Mouse (Mus musculus) ovary, postnatal 10 days (tissue): ENCODE data around the gene Rapgef3.

Experiments used
- DNase-seq: peaks from one replicate; pipeline ENCODE4 v3.0.0; 2022; ENCODE audit warnings: low spot score

The Rapgef3 gene

GRCm38 (mm10) chr15:97746278-97746677 is 21.5 kb downstream of the Rapgef3 start:
- DNase-seq = no peak

DNA sequence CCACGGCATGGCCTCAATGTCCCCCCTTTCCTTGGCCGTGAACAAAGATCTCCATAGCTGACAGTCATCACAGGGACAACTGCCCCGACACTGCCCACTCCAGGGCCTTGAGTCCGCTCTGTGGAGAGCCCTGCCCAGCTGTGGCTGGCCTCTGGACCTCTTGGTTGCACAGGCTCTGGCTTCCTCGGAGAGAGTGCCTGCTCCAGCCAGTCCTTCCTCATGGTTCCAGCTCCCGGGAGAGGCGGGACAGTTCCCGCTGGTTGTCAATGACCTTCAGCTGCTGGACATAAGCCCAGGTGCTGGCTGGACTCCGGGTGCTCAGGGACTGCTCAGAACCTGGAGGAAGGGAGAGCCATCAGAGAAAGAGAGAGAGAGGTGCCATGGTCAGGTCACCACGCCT is 22.4 kb downstream of the Rapgef3 start:
- no peak for DNase-seq

GRCm38 (mm10) chr15:97744930-97745329 is 22.8 kb downstream of the Rapgef3 start:
- no peak for DNase-seq

DNA sequence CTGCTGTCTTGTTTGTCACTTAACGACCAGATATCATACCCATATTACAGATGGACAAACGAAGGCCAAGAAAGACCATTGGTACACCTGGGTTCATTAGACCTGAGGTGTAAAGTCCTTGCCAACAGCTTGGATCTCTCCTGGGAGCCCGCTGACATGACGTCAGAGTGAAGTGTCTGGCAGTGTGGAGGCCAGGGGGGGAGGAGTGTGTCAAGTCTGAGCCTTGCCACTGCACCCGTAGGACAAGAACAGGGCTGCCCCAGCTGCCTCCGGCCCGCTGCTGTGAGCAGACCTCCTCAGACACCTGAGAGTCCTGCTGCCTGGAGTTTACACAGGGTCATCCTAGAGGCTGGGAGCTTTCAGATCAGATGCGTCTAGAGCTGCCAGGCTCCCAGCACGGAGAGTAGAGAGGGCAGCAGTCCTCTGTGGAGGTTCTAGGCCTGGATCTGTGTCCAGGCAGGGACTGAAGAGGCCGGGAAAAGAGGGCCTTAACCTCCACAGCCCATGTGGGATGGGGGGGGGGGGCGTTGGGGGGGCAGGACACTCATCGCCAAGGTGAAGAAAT is 23.7 kb downstream of the Rapgef3 start:
- no peak for DNase-seq

DNA sequence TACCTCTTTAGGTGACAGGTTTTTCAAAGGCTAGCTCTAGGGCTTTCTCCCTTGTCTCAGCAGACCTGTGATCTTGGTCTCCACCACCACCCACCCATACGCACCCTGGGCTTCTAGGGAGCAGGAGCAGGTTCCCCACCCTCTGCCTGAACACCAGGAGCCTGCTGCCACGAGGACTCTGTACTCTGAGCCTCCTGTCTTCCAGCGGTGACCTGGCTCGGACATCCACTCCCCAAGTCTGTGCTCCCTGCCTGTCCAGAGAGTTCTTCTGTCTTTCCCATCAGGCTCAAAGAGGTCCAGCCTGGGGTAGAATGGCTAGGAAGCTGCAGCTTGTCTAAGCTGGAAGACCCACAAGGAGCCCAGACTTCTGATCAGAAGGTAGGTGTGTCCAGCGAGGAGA is 24.6 kb downstream of the Rapgef3 start:
- DNase-seq = no peak

GRCm38 (mm10) chr15:97742600-97742999 is 25.2 kb downstream of the Rapgef3 start:
- no peak for DNase-seq

DNA sequence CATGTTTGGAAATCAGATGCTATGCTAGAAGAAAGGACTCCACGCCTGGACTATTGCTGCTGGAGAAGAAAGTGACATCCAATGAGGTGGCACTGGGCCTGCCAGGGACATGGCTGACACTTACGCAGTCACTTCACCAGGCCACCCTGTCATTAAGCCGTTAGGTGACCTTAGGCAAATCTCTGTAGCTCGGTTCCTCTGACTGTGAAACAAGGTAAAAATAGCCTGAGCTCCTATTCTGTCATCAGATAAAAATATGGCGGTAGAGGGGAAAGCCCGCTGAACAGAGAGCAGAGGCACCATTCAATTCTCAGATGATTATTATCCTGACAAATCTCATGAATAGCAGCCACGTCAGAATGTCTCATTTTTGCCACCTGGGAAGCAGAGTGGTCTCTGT is 25.7 kb downstream of the Rapgef3 start:
- DNase-seq = no peak

DNA sequence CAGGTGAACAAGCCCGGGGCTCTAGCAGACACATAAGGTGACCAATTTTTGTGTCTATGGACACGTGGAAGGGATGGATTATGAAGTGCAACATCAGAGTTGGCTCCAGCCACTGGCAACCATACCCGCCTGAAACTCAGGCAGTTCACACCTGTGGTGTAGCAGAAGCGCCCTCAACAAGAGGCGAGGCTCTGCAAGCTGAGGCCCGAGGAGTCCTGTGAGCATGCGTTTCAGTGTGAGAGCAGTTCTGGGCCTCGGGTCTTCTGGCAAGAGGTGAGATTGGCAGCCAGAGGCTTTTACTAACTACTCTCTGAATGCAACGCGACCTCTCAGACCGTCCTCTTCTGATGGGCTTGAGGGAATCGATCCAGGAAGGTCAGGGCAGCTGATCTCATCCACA is 26.1 kb downstream of the Rapgef3 start:
- DNase-seq = no peak

GRCm38 (mm10) chr15:97740283-97740732 is 27.5 kb downstream of the Rapgef3 start:
- DNase-seq = no peak

GRCm38 (mm10) chr15:97738923-97739322 is 28.8 kb downstream of the Rapgef3 start:
- DNase-seq = no peak

GRCm38 (mm10) chr15:97731988-97732387 is 35.8 kb downstream of the Rapgef3 start:
- no peak for DNase-seq

DNA sequence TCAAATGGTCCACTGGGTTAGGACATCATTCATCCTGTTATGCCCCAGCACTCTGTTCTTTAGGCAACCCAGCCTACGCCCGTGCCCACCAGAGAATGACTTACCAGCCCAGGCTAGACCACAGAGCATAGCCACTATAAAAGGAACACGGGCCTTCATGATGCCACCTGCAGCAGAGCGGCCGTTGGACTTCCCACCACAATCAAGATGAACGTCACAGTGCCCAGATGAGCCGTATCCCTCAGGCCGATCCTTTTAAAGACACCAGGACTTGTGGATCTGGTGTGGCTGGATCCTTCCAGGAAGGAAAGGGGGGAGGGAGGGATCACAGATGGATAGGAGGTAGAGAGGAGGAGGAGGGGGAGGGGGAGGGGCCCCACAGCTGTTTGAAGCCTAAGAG is 36.7 kb downstream of the Rapgef3 start, which contains the start of gene Endou:
Endou (minus strand) TSS at position 229 of the 400 bp plus-strand sequence.
- no peak for DNase-seq

DNA sequence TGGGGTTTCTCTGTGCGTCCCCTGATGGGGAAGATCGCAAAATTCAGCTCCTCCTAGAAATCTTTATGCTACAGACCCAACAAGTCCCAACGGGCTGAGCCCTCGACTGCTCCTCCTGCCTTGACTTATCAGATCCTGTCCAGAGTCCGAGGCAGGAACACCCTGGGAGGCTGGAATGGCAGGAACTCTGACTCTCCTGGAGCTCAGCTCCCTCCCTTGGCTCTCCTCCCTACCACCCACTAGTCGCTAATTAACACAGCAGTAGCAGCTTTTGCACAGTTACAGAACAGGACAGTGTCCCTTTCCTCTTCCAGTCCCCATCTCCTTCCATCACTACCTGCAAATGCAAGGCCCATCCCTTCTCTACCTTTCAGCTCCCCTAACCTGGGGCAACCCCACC is 37.4 kb downstream of the Rapgef3 start:
- no peak for DNase-seq

DNA sequence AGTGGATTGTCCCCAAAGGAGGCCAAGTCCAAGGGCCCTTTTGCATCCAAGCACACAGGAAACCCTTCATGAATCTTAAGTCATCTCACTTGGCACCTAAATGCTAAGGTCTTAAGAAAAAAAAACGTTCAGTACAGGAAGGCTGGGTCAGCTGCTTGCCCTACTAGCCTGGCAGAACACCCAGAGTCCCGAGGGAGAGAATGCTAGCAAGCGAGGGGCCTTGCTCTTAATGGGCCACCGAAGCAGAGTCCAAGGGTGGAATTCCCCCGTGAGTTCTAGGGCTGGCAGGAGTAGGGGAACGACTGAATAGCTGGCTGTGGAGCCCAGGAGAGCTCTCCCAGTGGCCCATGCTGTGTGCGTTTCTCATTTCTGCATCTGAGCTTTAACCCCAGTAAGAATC is 39.0 kb downstream of the Rapgef3 start:
- no peak for DNase-seq

DNA sequence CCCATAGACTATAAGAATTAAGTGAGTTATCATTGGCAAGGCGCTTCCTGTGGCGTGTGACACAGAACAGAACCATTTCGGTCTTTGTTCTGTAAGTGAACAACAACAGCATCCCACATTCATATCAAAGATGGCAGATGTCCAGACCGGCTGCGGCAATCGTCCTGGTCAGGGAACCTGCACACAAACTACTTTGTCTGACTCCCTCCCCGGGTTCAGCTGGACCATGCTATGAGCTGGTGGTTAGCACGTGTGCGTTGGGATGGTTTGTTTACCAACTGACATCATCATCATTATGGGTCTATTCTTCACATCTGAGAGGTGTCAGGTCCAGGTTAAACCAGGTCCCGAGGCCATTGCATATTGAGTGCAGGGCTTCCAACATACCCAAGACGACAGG is 39.4 kb downstream of the Rapgef3 start:
- DNase-seq = no peak

GRCm38 (mm10) chr15:97727520-97727919 is 40.3 kb downstream of the Rapgef3 start:
- DNase-seq = no peak

GRCm38 (mm10) chr15:97727048-97727447 is 40.7 kb downstream of the Rapgef3 start:
- no peak for DNase-seq

DNA sequence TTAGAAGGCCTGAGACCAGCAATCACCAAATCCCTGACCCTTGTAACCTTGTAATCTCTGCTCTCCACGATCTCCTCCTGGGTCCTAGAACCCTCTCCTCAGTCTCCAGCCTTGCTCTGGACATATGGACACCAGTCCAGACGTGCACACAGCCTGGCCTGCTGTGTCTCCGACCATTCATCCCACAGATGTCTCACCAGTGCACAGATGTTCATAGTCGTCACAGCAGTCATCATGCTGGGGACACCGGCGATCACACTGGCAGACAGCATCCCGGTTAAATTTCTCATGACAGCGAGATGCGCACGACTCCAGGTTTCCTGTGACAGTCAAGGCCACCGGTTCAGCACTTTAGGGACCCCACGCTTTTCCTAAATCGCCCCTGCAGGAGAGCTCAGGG is 41.5 kb downstream of the Rapgef3 start:
- no peak for DNase-seq

DNA sequence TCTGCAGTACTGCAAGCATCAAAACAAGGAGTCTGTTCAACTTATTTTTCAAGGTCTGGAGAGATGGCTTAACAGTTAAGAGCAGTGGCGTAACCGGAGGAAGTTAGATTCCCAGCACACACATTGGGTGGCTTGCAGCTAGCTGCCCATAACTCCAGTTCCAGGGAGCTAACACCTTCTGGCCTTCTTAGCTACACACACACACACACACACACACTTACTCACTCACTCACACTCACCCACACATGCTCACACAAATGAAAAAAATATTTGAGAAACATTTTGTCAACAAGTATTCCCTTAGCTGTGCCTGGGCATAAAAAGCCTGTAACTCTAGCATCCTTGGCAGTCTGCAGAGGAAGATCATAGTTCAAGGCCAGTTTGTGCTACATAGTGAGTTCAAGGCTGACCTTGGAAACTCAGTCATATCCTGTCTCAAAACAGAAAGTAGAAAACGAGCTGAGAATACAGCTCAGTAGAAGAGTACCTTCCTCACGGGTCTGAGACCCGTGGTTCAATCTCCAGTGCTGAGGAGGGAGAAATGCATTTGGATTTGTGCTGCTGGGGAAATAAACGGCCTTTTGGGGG is 42.5 kb downstream of the Rapgef3 start:
- no peak for DNase-seq

GRCm38 (mm10) chr15:97724346-97725197 is 43.2 kb downstream of the Rapgef3 start:
- no peak for DNase-seq

DNA sequence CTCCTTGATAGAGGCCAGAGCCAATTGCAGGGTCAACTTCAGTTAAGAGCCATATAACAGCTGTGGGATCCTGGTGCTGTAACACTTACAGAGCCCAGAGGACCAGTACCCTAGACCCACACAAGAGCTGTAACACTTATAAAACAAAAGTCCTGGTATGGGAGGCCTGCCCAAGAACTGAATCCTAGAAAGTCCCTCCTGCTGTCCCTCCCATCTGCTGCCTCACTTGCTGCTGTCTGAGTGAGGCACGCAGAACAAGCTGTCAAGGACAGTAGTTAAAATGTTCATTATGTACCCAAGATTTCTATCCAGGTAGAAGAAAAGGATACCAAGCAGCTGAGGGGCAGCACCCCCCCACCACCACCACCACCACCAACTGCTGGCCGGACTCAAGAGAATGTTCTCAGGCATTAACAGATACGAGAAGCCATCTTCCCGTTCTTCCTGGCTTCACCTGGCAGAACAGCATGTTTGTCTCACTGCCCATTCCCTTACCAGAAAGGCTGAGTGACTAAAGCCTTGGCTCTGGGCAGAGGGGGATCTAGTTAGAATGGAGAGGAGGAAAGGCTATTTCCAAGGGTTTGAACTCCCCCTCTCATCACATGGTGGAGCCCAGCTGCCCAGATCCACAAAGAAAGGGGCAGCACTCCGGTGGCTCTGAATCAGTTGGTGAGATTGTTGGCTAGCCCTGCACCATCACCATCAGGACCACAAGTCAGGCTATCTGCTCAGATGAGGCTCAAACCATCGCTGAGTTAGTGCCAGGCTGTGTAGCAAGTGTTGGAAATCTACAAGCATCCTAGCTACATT is 44.0 kb downstream of the Rapgef3 start:
- DNase-seq = no peak

DNA sequence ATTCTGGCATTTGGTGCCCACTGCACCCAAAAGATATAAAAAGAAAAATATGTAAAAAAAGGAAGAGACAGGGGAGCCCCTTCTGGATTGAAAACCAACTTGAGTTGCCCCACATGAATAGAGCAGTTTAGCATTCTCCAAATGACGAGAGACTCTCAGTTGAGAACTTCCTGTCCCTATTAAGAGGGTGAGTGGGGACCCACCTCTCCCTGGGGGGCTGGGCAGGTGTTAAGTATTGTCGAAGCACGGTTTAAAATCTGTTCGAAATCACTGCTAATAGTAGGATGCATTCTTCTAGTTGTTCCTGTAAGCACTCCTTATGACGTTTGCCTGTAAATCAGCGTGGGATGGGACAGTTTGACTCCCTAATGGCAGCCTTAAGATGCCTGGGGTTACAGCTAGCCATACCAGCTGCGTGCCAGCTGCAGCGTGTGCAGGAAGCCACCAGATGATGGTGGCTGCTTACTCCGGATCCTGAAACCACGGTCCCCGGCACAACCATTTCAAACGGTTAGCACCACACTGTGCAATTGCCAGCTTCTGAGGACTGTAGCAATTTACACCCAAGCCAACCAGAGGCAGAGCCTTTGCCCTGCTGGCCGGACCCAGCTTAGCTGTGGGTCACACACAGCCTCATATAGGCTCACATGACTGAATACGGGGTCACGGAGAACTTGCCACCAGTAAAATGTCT is 46.6 kb downstream of the Rapgef3 start:
- DNase-seq = no peak
